Mouse (Mus musculus) embryonic facial prominence, embryonic 14.5 days (tissue): ENCODE results near the gene Npnt. TPM values are rescaled to one million over a fixed set of nuclear protein-coding genes. Genes with fewer than 3 reads are reported as not detected.
A peak's percentile ranks its signal among the peaks of the same experiment; 100 is the strongest.

Experiments
- ATAC-seq: fragments of 200-750 bp; cut with Nextera tagmentation; 2 replicates; pipeline ENCODE4 v1.8.0; 2017; ENCODE audit warnings: low read depth, moderate number of reproducible peaks, moderate TSS enrichment
- DNase-seq: peaks from one replicate; pipeline ENCODE4 v3.0.0-alpha.2; 2015; ENCODE audit warnings: low spot score
- H3K27ac ChIP-seq: fragments of 300-500 bp; sonication (generic); replicated peaks from 2 replicates; pipeline ENCODE4 v1.5.1; 2014; ENCODE audit warnings: low read depth, mild to moderate bottlenecking, low read length, moderate library complexity
- H3K27me3 ChIP-seq: fragments of 300-500 bp; sonication (generic); replicated peaks from 2 replicates; pipeline ENCODE4 v1.6.1; 2014; ENCODE audit warnings: low read length; ENCODE audit not compliant: control insufficient read depth, insufficient read depth
- H3K36me3 ChIP-seq: fragments of 300-500 bp; sonication (generic); 2 replicates; pipeline ENCODE4 v1.6.1; 2014; ENCODE audit warnings: low read length, mixed read lengths; ENCODE audit not compliant: control insufficient read depth, insufficient read depth
- H3K4me1 ChIP-seq: fragments of 300-500 bp; sonication (generic); 2 replicates; pipeline ENCODE4 v1.6.1; 2014; ENCODE audit warnings: antibody characterized with exemption, low read length; ENCODE audit not compliant: control insufficient read depth, insufficient read depth
- H3K4me2 ChIP-seq: fragments of 300-500 bp; sonication (generic); 2 replicates; pipeline ENCODE4 v1.6.1; 2014; ENCODE audit warnings: low read depth, mild to moderate bottlenecking, low read length, moderate library complexity, mixed read lengths
- H3K4me3 ChIP-seq: fragments of 300-500 bp; sonication (generic); 2 replicates; pipeline ENCODE4 v1.5.1; 2014; ENCODE audit warnings: low read depth, mild to moderate bottlenecking, low read length
- H3K9ac ChIP-seq: fragments of 300-500 bp; sonication (generic); 2 replicates; pipeline ENCODE4 v1.6.1; 2014; ENCODE audit warnings: low read depth, mild to moderate bottlenecking, low read length, moderate library complexity, mixed read lengths
- H3K9me3 ChIP-seq: fragments of 300-500 bp; sonication (generic); 2 replicates; pipeline ENCODE4 v1.6.1; 2016; ENCODE audit warnings: low read length; ENCODE audit not compliant: control insufficient read depth
- WGBS: fragments of 180-500 bp; shearing (Covaris S2); extraction: QIAGEN DNeasy Blood & Tissue Kit; methylation state at CpG from one replicate; pipeline ENCODE4 v1.1.7; 2014; 5-methylcytosine and 5-hydroxymethylcytosine counted together
- polyA plus RNA-seq: library from polyadenylated mRNA; unstranded; fragments of >200 nt; fragmentation: Nextera tagmentation; extraction: Ambion mirVana; gene quantifications from 2 replicates; pipeline ENCODE4 v1.2.1, GENCODE M21; 2014

The Npnt gene
- polyA plus RNA-seq, 1 experiment from 2014 or later = 90.3 TPM

DNA sequence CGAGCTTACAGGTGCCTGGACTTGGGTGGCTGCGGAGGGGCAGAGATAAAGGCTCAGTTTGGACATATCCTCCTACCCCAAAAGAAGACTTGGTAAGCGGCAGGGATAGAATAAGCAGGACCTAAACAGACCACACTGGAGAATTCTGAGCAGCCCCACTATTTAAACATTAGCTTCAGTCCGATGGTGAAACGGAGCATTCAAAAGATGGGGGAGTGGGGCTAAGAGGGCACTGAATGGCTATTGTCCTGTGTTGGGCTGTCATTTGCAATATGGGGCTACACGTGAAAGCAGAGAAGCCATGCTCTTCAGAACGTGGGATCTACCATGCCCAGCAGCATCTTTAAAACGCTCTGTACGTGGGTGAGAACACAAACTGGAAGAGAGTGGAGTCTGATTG lies 95.8 kb downstream of the Npnt start:
- 86% methylated on average over 9 of the region's 9 CpGs for WGBS
- Histone ChIP-seq H3K9ac (no peak overlapping the region), H3K36me3 (no peaks in the 10 kb centered on the region), H3K9me3 (no peaks in the 10 kb centered on the region), H3K27me3 (no peaks in the 10 kb centered on the region), H3K27ac (no peak overlapping the region), H3K4me1 (peaks cover 9% of the 10 kb centered on the region), H3K4me2 (no peak overlapping the region), H3K4me3 (no peak overlapping the region)
- ATAC-seq = no peak
- no peak for DNase-seq

DNA sequence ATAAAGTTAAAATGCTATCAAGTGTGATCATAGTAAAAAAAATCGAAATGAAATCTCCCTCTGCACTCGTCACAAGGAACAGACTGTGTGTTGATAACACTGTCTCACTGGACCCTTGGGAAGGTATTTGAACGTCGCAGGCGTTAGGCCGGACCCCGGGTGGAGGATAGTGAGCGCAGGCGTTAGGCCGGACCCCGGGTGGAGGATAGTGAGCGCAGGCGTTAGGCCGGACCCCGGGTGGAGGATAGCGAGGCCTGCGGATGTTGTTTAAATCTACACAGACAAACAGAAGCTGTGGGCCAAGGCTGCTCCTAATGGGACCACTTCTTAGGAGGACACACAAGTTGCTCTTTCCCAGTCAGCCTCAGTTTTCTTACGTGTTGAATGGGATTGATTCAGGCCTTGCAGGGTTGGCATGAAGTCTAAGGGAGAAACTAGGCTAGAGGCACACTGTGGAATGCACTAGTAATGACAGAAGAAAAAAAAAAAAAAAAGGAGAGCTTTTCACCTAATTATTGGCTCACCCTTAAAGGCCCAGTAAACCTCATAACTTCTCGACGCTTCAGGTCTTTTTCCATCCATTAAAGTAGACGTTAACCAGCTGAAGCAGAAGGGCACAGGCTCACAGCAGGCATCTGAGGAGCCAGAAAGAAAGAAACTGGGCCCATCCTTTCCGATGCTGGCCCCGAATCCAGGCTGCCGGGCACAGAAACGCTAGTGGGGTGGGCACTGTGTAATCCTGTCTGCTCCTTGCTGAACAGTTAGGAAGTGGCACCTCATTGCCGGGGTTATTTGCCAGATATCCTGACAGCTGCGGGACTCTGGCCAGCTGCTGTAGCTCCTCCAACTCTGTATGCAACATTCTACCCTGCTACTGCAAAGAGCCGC lies 98.0 kb downstream of the Npnt start:
- 67% methylated on average over 28 of the region's 28 CpGs for WGBS
- no peak overlapping the region for H3K4me3 ChIP-seq
- H3K9ac ChIP-seq = no peak overlapping the region
- H3K4me1 ChIP-seq = peaks cover 6% of the 10 kb centered on the region
- H3K9me3 ChIP-seq = no peaks in the 10 kb centered on the region
- H3K36me3 ChIP-seq = no peaks in the 10 kb centered on the region
- ATAC-seq = no peak
- no peak overlapping the region for H3K27ac ChIP-seq
- H3K4me2 ChIP-seq = 0 out of 2 replicates have a peak overlapping the region, but pooled peaks have one; percentile 8
- peak; percentile 48 for DNase-seq
- H3K27me3 ChIP-seq = no peaks in the 10 kb centered on the region

DNA sequence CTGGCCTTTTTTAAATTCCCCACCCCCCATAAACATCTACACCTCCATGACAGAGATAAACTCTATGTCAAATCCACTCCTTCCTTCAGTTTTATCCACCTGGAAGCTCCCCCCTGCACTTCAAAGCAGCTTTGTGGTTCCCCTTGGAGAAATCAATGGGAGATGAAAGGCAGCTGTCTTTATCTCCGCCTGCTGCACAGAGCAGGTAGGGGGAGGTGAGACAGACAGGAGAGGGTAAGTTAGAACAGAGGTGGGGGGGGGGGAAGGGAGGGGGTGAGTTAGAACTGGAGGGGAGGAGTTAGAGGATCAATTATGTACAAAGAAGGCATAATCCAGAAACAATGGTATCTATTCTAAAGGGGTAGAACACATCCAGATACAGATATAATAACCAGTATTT lies 98.7 kb downstream of the Npnt start:
- Histone ChIP-seq H3K4me2 (no peak overlapping the region), H3K4me3 (no peak overlapping the region), H3K27me3 (no peaks in the 10 kb centered on the region), H3K9ac (no peak overlapping the region), H3K27ac (no peak overlapping the region), H3K36me3 (no peaks in the 10 kb centered on the region), H3K9me3 (no peaks in the 10 kb centered on the region), H3K4me1 (peaks cover 6% of the 10 kb centered on the region)
- DNase-seq (no peak), ATAC-seq (no peak)
- 41% methylated on average over 1 of the region's 1 CpGs for WGBS

DNA sequence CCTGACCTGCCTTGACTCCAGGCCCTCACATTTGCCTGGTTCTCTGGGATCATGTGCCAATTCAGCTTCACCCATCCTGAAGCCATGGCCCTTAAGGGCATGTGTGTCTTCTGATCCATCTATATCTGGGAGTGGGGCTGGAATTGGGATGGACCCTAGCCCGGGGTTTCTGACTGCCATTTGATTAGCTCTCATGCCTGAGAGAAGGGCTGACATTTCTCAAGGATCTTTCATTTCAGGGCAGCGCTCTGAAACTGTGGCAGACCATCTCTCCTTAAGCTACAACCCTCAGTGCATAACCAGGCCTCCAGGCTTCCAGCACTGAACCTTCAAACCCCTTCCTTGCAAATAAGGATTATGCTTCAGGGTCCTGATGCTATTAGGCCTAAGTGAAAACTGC lies 99.7 kb downstream of the Npnt start:
- H3K9ac ChIP-seq = no peak overlapping the region
- H3K4me3 ChIP-seq = no peak overlapping the region
- H3K4me2 ChIP-seq = no peak overlapping the region
- 71% methylated on average over 2 of the region's 2 CpGs for WGBS
- no peak overlapping the region for H3K27ac ChIP-seq
- no peaks in the 10 kb centered on the region for H3K27me3 ChIP-seq
- no peaks in the 10 kb centered on the region for H3K36me3 ChIP-seq
- no peak for DNase-seq
- no peaks in the 10 kb centered on the region for H3K4me1 ChIP-seq
- H3K9me3 ChIP-seq = no peaks in the 10 kb centered on the region
- ATAC-seq = no peak

DNA sequence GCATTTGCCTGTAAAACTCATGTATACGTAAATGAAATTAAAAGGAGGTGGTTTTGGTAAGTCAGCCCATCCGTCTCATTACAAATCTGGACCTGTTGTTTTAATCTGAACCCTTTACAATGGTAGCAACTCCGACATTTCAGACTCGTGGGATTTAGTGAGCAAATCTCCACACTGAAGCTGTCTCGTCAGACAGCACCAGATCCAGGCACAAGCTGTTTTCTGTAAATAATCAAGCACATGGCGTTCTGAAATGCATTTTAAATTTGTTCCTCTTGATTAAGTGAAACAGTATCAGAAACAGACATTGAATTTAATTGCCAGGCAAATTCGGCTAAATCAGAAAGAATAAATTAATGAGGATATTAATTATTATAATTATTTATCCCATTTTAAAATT lies 100.4 kb downstream of the Npnt start:
- WGBS = 56% methylated on average over 7 of the region's 7 CpGs
- no peaks in the 10 kb centered on the region for H3K4me1 ChIP-seq

DNA sequence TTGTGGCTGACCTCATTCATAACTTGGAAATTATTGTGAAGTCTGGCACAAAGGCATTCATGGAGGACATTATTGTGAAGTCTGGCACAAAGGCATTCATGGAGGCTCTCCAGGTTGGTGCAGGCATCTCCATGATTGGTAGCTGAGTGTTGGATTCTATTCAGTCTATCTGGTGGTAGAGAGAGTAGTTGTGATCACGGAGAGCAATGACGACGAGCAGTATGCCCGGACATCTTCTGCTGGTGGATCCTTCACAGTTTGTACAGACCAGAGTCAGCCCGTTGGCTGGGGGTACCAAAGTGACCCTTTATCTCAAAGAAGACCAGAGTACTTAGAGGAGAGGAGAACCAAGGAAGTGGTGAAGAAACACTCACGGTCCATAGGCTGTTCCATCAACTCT lies 107.4 kb downstream of the Npnt start:
- Histone ChIP-seq H3K36me3 (peaks cover 33% of the 10 kb centered on the region), H3K4me3 (no peak overlapping the region), H3K9me3 (no peaks in the 10 kb centered on the region), H3K4me2 (no peak overlapping the region), H3K4me1 (no peaks in the 10 kb centered on the region), H3K9ac (no peak overlapping the region), H3K27ac (no peak overlapping the region), H3K27me3 (no peaks in the 10 kb centered on the region)
- WGBS = 95% methylated on average over 6 of the region's 6 CpGs
- no peak for DNase-seq
- ATAC-seq = no peak

More for the DNA sequence above, 100.4 kb downstream of the Npnt start:
- ATAC-seq (no peak), DNase-seq (no peak)
- Histone ChIP-seq H3K4me2 (no peak overlapping the region), H3K27me3 (no peaks in the 10 kb centered on the region), H3K9ac (no peak overlapping the region), H3K36me3 (no peaks in the 10 kb centered on the region), H3K27ac (no peak overlapping the region), H3K4me3 (no peak overlapping the region), H3K9me3 (no peaks in the 10 kb centered on the region)

DNA sequence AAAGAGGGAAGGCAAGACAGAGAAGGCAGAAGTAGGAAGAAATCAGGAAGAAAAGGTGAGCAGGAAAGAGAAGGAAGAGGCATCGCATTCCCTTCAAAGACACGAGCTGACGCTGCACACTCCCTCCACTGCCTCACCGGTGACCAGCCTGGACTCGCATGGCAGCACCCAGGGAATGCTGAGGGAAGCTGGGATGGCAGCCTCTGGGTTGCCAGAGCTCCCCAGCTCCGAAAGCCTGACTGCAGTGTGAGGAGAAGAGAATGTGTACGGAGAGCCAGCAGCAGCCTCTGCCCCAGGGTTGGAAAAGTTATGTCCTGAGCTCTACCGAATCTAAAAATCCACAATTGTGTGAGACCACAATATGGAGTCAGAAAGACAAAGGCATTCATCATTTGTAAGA lies 110.6 kb downstream of the Npnt start:
- peaks cover 39% of the 10 kb centered on the region for H3K36me3 ChIP-seq
- H3K4me3 ChIP-seq = no peak overlapping the region
- no peak for ATAC-seq
- no peaks in the 10 kb centered on the region for H3K9me3 ChIP-seq
- H3K4me1 ChIP-seq = no peaks in the 10 kb centered on the region
- H3K27ac ChIP-seq = no peak overlapping the region
- H3K27me3 ChIP-seq = no peaks in the 10 kb centered on the region
- WGBS = 87% methylated on average over 8 of the region's 8 CpGs
- no peak overlapping the region for H3K4me2 ChIP-seq
- no peak for DNase-seq
- H3K9ac ChIP-seq = no peak overlapping the region

DNA sequence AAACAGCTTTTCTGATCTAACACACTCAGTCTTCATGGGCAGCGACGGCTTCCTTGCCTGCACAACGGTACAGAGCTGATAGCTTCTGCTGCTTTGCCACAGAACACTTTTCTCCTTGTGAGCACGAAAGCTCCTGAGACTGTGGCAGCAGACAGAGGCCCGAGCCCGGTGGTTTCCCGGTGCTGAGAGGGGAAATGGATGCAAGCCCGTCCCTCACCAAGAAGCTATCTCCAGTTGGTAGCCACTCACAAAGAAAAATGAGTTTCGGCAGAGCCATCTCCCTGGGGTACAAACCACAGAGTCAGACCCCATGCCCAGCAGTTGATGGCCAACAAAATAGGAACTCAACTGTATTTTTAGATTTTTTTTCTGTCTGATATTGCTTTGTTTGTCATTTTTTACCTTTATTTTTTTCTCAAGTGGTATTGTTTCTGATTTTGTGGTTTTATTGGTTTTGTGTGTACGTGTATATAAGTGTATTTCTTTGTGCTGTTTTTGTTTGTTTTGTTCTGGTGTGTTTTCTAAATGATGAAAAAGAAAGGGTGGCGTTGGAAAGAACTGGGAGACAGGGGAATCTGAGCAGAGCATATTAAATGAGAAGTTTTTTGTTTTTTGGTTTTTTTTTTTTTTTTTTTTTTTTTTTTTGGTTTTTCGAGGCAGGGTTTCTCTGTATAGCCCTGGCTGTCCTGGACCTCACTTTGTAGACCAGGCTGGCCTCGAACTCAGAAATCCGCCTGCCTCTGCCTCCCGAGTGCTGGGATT lies 111.3 kb downstream of the Npnt start:
- H3K9ac ChIP-seq = no peak overlapping the region
- H3K27me3 ChIP-seq = no peaks in the 10 kb centered on the region
- no peak overlapping the region for H3K4me3 ChIP-seq
- 87% methylated on average over 15 of the region's 15 CpGs for WGBS
- no peak for ATAC-seq
- no peaks in the 10 kb centered on the region for H3K9me3 ChIP-seq
- H3K27ac ChIP-seq = no peak overlapping the region
- no peak for DNase-seq
- H3K4me1 ChIP-seq = no peaks in the 10 kb centered on the region
- H3K4me2 ChIP-seq = no peak overlapping the region
- peaks cover 42% of the 10 kb centered on the region for H3K36me3 ChIP-seq
